Mouse (Mus musculus) embryonic facial prominence, embryonic 15.5 days (tissue): ENCODE measurements around the gene Mast3. TPM values are rescaled to one million over a fixed set of nuclear protein-coding genes. Genes with fewer than 3 reads are reported as not detected.

Experiments used
- ATAC-seq: fragments of 200-750 bp; cut with Nextera tagmentation; 2 replicates; pipeline ENCODE4 v1.8.0; 2017; ENCODE audit warnings: low read depth, moderate TSS enrichment; ENCODE audit not compliant: insufficient number of reproducible peaks, low FRiP score, low TSS enrichment
- H3K27ac ChIP-seq: fragments of 300-500 bp; sonication (generic); replicated peaks from 2 replicates; pipeline ENCODE4 v1.5.1; 2015; ENCODE audit warnings: mild to moderate bottlenecking, inconsistent platforms
- H3K27me3 ChIP-seq: fragments of 300-500 bp; sonication (generic); 2 replicates; pipeline ENCODE4 v1.6.1; 2015; ENCODE audit warnings: inconsistent platforms
- H3K36me3 ChIP-seq: fragments of 300-500 bp; sonication (generic); 2 replicates; pipeline ENCODE4 v1.6.1; 2015; ENCODE audit warnings: mild to moderate bottlenecking, inconsistent platforms
- H3K4me1 ChIP-seq: fragments of 300-500 bp; sonication (generic); 2 replicates; pipeline ENCODE4 v1.6.1; 2015; ENCODE audit warnings: inconsistent platforms
- H3K4me2 ChIP-seq: fragments of 300-500 bp; sonication (generic); replicated peaks from 2 replicates; pipeline ENCODE4 v1.6.1; 2015; ENCODE audit warnings: mild to moderate bottlenecking, inconsistent platforms
- H3K4me3 ChIP-seq: fragments of 300-500 bp; sonication (generic); replicated peaks from 2 replicates; pipeline ENCODE4 v1.5.1; 2015; ENCODE audit warnings: mild to moderate bottlenecking, inconsistent platforms
- H3K9ac ChIP-seq: fragments of 300-500 bp; sonication (generic); 2 replicates; pipeline ENCODE4 v1.6.1; 2015; ENCODE audit warnings: inconsistent platforms
- H3K9me3 ChIP-seq: fragments of 300-500 bp; sonication (generic); replicated peaks from 2 replicates; pipeline ENCODE4 v1.6.1; 2016; ENCODE audit warnings: inconsistent platforms
- WGBS: fragments of 180-500 bp; shearing (Covaris S2); methylation state at CpG from one replicate; pipeline ENCODE4 v1.1.7; 2015; 5-methylcytosine and 5-hydroxymethylcytosine counted together
- polyA plus RNA-seq: library from polyadenylated mRNA; unstranded; fragments of >200 nt; fragmentation: Nextera tagmentation; extraction: Ambion mirVana; gene quantifications from 2 replicates; pipeline ENCODE4 v1.2.1, GENCODE M21; 2015

Gene Mast3
- polyA plus RNA-seq: 19.1 and 20.2 TPM in 2 replicates

- no peaks in the 10 kb centered on the region for H3K9me3 ChIP-seq
- peak within 1 kb of the TSS; percentile 59 for H3K4me3 ChIP-seq
- WGBS: 1% methylated on average over 45 of the region's 45 CpGs
- H3K36me3 ChIP-seq: no peaks in the 10 kb centered on the region
- H3K27ac ChIP-seq: no peak within 1 kb of the TSS
- peak within 1 kb of the TSS; percentile 31; the same call in 1 of the 2 replicates for H3K9ac ChIP-seq
- peak; percentile 89 for ATAC-seq
- H3K4me2 ChIP-seq: peak within 1 kb of the TSS; percentile 92
- peaks cover 17% of the 10 kb centered on the region for H3K4me1 ChIP-seq
- peaks cover 33% of the 10 kb centered on the region for H3K27me3 ChIP-seq
These were observed at the start of gene Mast3 for GRCm38 (mm10) chr8:70804481-70805206. TSS of gene Mast3 (minus strand) at chr8:70805054.

- Histone ChIP-seq H3K27me3 (no peaks in the 10 kb centered on the region; the same call in 1 of the 2 replicates), H3K36me3 (no peaks in the 10 kb centered on the region), H3K27ac (no peak overlapping the region), H3K4me1 (peaks cover 18% of the 10 kb centered on the region), H3K9ac (no peak overlapping the region), H3K4me2 (no peak overlapping the region), H3K4me3 (no peak overlapping the region), H3K9me3 (no peaks in the 10 kb centered on the region)
- 85% methylated on average over 2 of the region's 2 CpGs for WGBS
- ATAC-seq: no peak
These were observed 49.0 kb upstream of the Mast3 start for GRCm38 (mm10) chr8:70853863-70854262.

- Histone ChIP-seq H3K36me3 (no peaks in the 10 kb centered on the region), H3K4me2 (no peak overlapping the region), H3K9ac (no peak overlapping the region), H3K4me1 (peaks cover 16% of the 10 kb centered on the region), H3K9me3 (no peaks in the 10 kb centered on the region), H3K27me3 (no peaks in the 10 kb centered on the region; the same call in 1 of the 2 replicates), H3K27ac (no peak overlapping the region), H3K4me3 (no peak overlapping the region)
- no peak for ATAC-seq
- 90% methylated on average over 41 of the region's 41 CpGs for WGBS
These were observed 47.9 kb upstream of the Mast3 start for GRCm38 (mm10) chr8:70852595-70853231.

GRCm38 (mm10) chr8:70851837-70852236, 47.0 kb upstream of the Mast3 start:
- no peaks in the 10 kb centered on the region; the same call in 1 of the 2 replicates for H3K27me3 ChIP-seq
- no peak overlapping the region for H3K9ac ChIP-seq
- peaks cover 8% of the 10 kb centered on the region for H3K4me1 ChIP-seq
- no peak for ATAC-seq
- no peak overlapping the region for H3K27ac ChIP-seq
- 55% methylated on average over 6 of the region's 6 CpGs for WGBS
- H3K4me3 ChIP-seq: no peak overlapping the region
- no peaks in the 10 kb centered on the region for H3K36me3 ChIP-seq
- no peaks in the 10 kb centered on the region for H3K9me3 ChIP-seq
- no peak overlapping the region for H3K4me2 ChIP-seq

- no peak overlapping the region for H3K9ac ChIP-seq
- no peaks in the 10 kb centered on the region for H3K36me3 ChIP-seq
- H3K27me3 ChIP-seq: no peaks in the 10 kb centered on the region; the same call in 1 of the 2 replicates
- no peaks in the 10 kb centered on the region for H3K4me1 ChIP-seq
- WGBS: 92% methylated on average over 4 of the region's 4 CpGs
- no peak overlapping the region for H3K4me2 ChIP-seq
- H3K27ac ChIP-seq: no peak overlapping the region
- H3K4me3 ChIP-seq: no peak overlapping the region
- ATAC-seq: no peak
- H3K9me3 ChIP-seq: no peaks in the 10 kb centered on the region
These were observed 46.1 kb upstream of the Mast3 start for GRCm38 (mm10) chr8:70850947-70851346.

- H3K9ac ChIP-seq: no peak overlapping the region
- no peak overlapping the region for H3K4me2 ChIP-seq
- H3K9me3 ChIP-seq: no peaks in the 10 kb centered on the region
- no peaks in the 10 kb centered on the region for H3K36me3 ChIP-seq
- no peak for ATAC-seq
- WGBS: 77% methylated on average over 7 of the region's 7 CpGs
- no peak overlapping the region for H3K27ac ChIP-seq
- no peaks in the 10 kb centered on the region for H3K4me1 ChIP-seq
- no peak overlapping the region for H3K4me3 ChIP-seq
- H3K27me3 ChIP-seq: no peaks in the 10 kb centered on the region; the same call in 1 of the 2 replicates
These were observed 45.4 kb upstream of the Mast3 start for GRCm38 (mm10) chr8:70850132-70850845.

- no peak for ATAC-seq
- WGBS: 76% methylated on average over 3 of the region's 3 CpGs
- no peak overlapping the region for H3K9ac ChIP-seq
These were observed 44.6 kb upstream of the Mast3 start for GRCm38 (mm10) chr8:70849333-70849990.

GRCm38 (mm10) chr8:70846371-70847154, 41.7 kb upstream of the Mast3 start:
- H3K9me3 ChIP-seq: no peaks in the 10 kb centered on the region
- no peak overlapping the region for H3K9ac ChIP-seq
- H3K27me3 ChIP-seq: peaks cover 3% of the 10 kb centered on the region; the same call in 1 of the 2 replicates
- H3K4me3 ChIP-seq: no peak overlapping the region
- no peak for ATAC-seq
- no peaks in the 10 kb centered on the region for H3K4me1 ChIP-seq
- H3K4me2 ChIP-seq: no peak overlapping the region
- WGBS: 52% methylated on average over 15 of the region's 15 CpGs
- H3K27ac ChIP-seq: no peak overlapping the region
- no peaks in the 10 kb centered on the region for H3K36me3 ChIP-seq

More at GRCm38 (mm10) chr8:70849333-70849990, 44.6 kb upstream of the Mast3 start:
- Histone ChIP-seq H3K27ac (no peak overlapping the region), H3K9me3 (no peaks in the 10 kb centered on the region), H3K27me3 (no peaks in the 10 kb centered on the region; the same call in 1 of the 2 replicates), H3K4me2 (no peak overlapping the region), H3K4me3 (no peak overlapping the region), H3K4me1 (no peaks in the 10 kb centered on the region), H3K36me3 (no peaks in the 10 kb centered on the region)

- Histone ChIP-seq H3K4me1 (peaks cover 11% of the 10 kb centered on the region), H3K9ac (no peak overlapping the region), H3K4me3 (no peak overlapping the region), H3K27me3 (peaks cover 3% of the 10 kb centered on the region; the same call in 1 of the 2 replicates), H3K27ac (no peak overlapping the region), H3K4me2 (no peak overlapping the region), H3K36me3 (no peaks in the 10 kb centered on the region), H3K9me3 (no peaks in the 10 kb centered on the region)
- 44% methylated on average over 5 of the region's 5 CpGs for WGBS
- ATAC-seq: no peak
These were observed 40.3 kb upstream of the Mast3 start for GRCm38 (mm10) chr8:70845108-70845507.

GRCm38 (mm10) chr8:70844523-70844922, 39.7 kb upstream of the Mast3 start:
- H3K9ac ChIP-seq: no peak overlapping the region
- ATAC-seq: no peak
- 1% methylated on average over 6 of the region's 6 CpGs for WGBS

More at GRCm38 (mm10) chr8:70844523-70844922, 39.7 kb upstream of the Mast3 start:
- no peak overlapping the region for H3K27ac ChIP-seq
- no peaks in the 10 kb centered on the region for H3K36me3 ChIP-seq
- no peaks in the 10 kb centered on the region for H3K9me3 ChIP-seq
- H3K4me1 ChIP-seq: peaks cover 15% of the 10 kb centered on the region
- peaks cover 3% of the 10 kb centered on the region; the same call in 1 of the 2 replicates for H3K27me3 ChIP-seq
- no peak overlapping the region for H3K4me2 ChIP-seq
- H3K4me3 ChIP-seq: no peak overlapping the region
